Mouse (Mus musculus) kidney, adult 9 months (tissue): ENCODE results near the gene Tppp.
"Not testable (repeated sequence)": the region's sequence is repeated elsewhere in the genome, so short reads cannot be mapped to it uniquely, and the experiment has no call there.

Source experiments
- DNase-seq: peaks from one replicate; pipeline ENCODE4 v3.0.0; 2022

The Tppp gene

GRCm38 (mm10) chr13:74026215-74026614, 17.0 kb downstream of the Tppp start:
- DNase-seq, result peak; percentile 65

GRCm38 (mm10) chr13:74028116-74028515, 18.9 kb downstream of the Tppp start:
- DNase-seq, result no peak

- no peak for DNase-seq
These were observed 19.8 kb downstream of the Tppp start for GRCm38 (mm10) chr13:74029013-74029412.

- DNase-seq, result no peak
These were observed 21.5 kb downstream of the Tppp start for GRCm38 (mm10) chr13:74030691-74031090.

- no peak for DNase-seq
These were observed 21.9 kb downstream of the Tppp start for GRCm38 (mm10) chr13:74031133-74031532.

GRCm38 (mm10) chr13:74034756-74035155, 25.5 kb downstream of the Tppp start:
- DNase-seq, result no peak

- DNase-seq, result no peak
These were observed 26.6 kb downstream of the Tppp start for GRCm38 (mm10) chr13:74035776-74036175.

- DNase-seq, result no peak
These were observed 30.7 kb downstream of the Tppp start for GRCm38 (mm10) chr13:74039926-74040325.

GRCm38 (mm10) chr13:74056194-74056593, 47.0 kb downstream of the Tppp start:
- no peak for DNase-seq

GRCm38 (mm10) chr13:74058081-74058480, 48.9 kb downstream of the Tppp start:
- no peak for DNase-seq

- DNase-seq, result peak; percentile 91
These were observed 52.6 kb downstream of the Tppp start, which contains the start of gene Cep72 for GRCm38 (mm10) chr13:74061613-74062377. Gene Cep72 (minus strand): TSS chr13:74062299.

GRCm38 (mm10) chr13:74062378-74063128, 53.3 kb downstream of the Tppp start:
- DNase-seq, result no peak

GRCm38 (mm10) chr13:74063340-74064050, 54.3 kb downstream of the Tppp start:
- DNase-seq, result no peak

- DNase-seq, result no peak
These were observed 57.4 kb downstream of the Tppp start for GRCm38 (mm10) chr13:74066576-74066975.

GRCm38 (mm10) chr13:74071244-74071643, 62.0 kb downstream of the Tppp start:
- DNase-seq, result not testable (repeated sequence)

GRCm38 (mm10) chr13:74071714-74072113, 62.5 kb downstream of the Tppp start:
- no peak for DNase-seq

GRCm38 (mm10) chr13:74073369-74073768, 64.2 kb downstream of the Tppp start:
- no peak for DNase-seq
